In the genomic region with DNA sequence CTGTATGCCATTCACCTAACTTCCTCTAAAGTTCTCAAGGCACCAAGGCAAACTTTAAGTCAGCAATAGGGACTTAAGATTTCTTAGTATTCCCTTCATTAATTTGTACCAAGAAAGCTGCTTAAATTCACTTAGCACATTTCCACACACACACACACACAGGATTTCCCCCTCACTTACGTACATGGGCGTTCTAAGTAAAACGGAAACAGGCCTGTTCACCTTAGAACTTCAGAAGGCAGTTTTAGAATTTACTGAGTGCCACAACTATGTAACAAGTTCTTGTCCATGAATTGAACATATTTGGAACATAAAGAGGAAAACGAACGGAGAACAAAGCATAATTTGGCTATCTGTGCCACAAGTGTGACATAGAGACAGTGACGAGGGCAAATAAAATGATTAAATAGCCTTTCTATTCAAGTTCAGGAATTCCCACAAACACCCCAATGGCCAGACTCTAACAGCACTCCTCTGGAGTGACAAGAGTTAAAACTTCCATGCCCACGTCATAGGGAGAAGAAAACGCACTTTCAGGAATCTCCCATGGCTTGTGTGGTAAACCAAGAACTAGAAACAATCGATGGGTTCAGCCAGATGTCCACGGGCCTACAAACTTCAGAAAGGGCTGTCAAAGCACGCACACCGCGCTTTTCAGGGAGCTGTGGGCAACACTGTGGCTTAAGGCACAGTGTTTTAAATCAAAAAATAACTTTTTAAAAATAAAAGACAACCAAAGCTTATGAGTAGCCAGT, we compare ENCODE assay signal across 8 mouse cellular contexts. TPM values are rescaled to one million over a fixed set of nuclear protein-coding genes. Genes with fewer than 3 reads are reported as not detected.
A peak's percentile ranks its signal among the peaks of the same experiment; 100 is the strongest.
DNase-seq lines count a peak whose midpoint lies in the region; ATAC-seq lines count a peak whose summit lies in the region.

No protein-coding gene starts in this region.

- DNase-seq in forebrain, embryonic 10.5 days (ENCODE audit: extremely low spot score, low spot score): no peak
- DNase-seq in lung, postnatal 25 days (ENCODE audit: low spot score): peak; percentile 39
- DNase-seq in gastrocnemius, adult 18-20 months (ENCODE audit: low spot score): no peak
- no peak for DNase-seq in layer of hippocampus, postnatal 10 days (ENCODE audit: low spot score in 2 of 2)

- H3K4me3 ChIP-seq in megakaryocyte, embryonic 14.5 days (replicated peaks): peak overlapping the region; percentile 99
- peak overlapping the region; percentile 82 for H3K4me3 ChIP-seq in forebrain, embryonic 10.5 days

- H3K27me3 ChIP-seq in megakaryocyte, embryonic 14.5 days (replicated peaks): no peaks in the 10 kb centered on the region
- peaks cover 9% of the 10 kb centered on the region; the same call in 1 of the 2 replicates for H3K27me3 ChIP-seq in forebrain, embryonic 10.5 days (ENCODE audit: poor library complexity, severe bottlenecking)

- H3K27ac ChIP-seq in forebrain, embryonic 10.5 days: no peak overlapping the region; the same call in 1 of the 2 replicates

- 62% methylated on average over 13 of the region's 13 CpGs for WGBS in forebrain, embryonic 10.5 days

- peaks cover 44% of the 10 kb centered on the region for H3K4me1 ChIP-seq in megakaryocyte, embryonic 14.5 days
- H3K4me1 ChIP-seq in forebrain, embryonic 10.5 days: peaks cover 53% of the 10 kb centered on the region

- peaks cover 46% of the 10 kb centered on the region for H3K36me3 ChIP-seq in megakaryocyte, embryonic 14.5 days (replicated peaks; ENCODE audit: low read length)
- H3K36me3 ChIP-seq in forebrain, embryonic 10.5 days (replicated peaks): peaks cover 39% of the 10 kb centered on the region

- ATAC-seq in megakaryocyte, adult 5-6 weeks (ENCODE audit: poor library complexity, severe bottlenecking): no peak
- ATAC-seq in inflammation-experienced regulatory T-cells, adult 6 months: peak; percentile 49
- ATAC-seq in megakaryocyte-erythroid progenitor cell, adult 5-6 weeks (replicated peaks; ENCODE audit: low FRiP score, low TSS enrichment, poor library complexity, severe bottlenecking): no peak

- H3K9me3 ChIP-seq in megakaryocyte, embryonic 14.5 days: no peaks in the 10 kb centered on the region
- no peaks in the 10 kb centered on the region for H3K9me3 ChIP-seq in forebrain, embryonic 10.5 days

RNA-seq across cellular contexts. Expression of a gene that starts 18.4 kb away (rescaled TPM):
- 3.0 and 3.4 TPM in 2 replicates for polyA plus RNA-seq in megakaryocyte, embryonic 14.5 days (2012; ENCODE audit: insufficient read depth, low replicate concordance)
- total RNA-seq in megakaryocyte, adult 5-6 weeks (2015): 33.3 and 44.9 TPM in 2 replicates
- total RNA-seq in megakaryocyte, adult 5-6 weeks (2017): 31.2 and 32.7 TPM in 2 replicates
- polyA plus RNA-seq in forebrain, embryonic 10.5 days (2016; fragmentation: Nextera tagmentation; extraction: Ambion mirVana): 1.4 and 1.8 TPM in 2 replicates
- polyA plus RNA-seq in inflammation-experienced regulatory T-cells, adult 6 months (2017; shearing (Covaris generic)): 10 to 100 TPM; 24.7 to 39.2 (median 36.9) TPM
- total RNA-seq in megakaryocyte-erythroid progenitor cell, adult 5-6 weeks (2014; fragmentation: Nextera tagmentation): 3.5 and 4.9 TPM in 2 replicates
- total RNA-seq in megakaryocyte-erythroid progenitor cell, adult 5-6 weeks (2017): 6.1 and 9.4 TPM in 2 replicates
- total RNA-seq in gastrocnemius, adult 18-20 months (2021): 1 to 10 TPM in 1 of 2 experiments, under 1 TPM in 1; 0.75 to 1.3 TPM
- 1 to 10 TPM; 4.4 to 4.5 TPM for total RNA-seq in layer of hippocampus, postnatal 10 days (2021)
